Mouse (Mus musculus) olfactory bulb, adult 2 months (tissue): ENCODE results near the gene Gm5901.

ENCODE experiments used
- CTCF ChIP-seq: fragments of 200-500 bp; IDR thresholded peaks from 2 replicates; pipeline ENCODE4 v1.5.1; 2012; ENCODE audit warnings: low read depth, mild to moderate bottlenecking, low read length, moderate library complexity; ENCODE audit not compliant: insufficient read depth
- POLR2A ChIP-seq: fragments of 200-500 bp; IDR thresholded peaks from 2 replicates; pipeline ENCODE4 v1.6.1; 2012; ENCODE audit warnings: mild to moderate bottlenecking, low read depth, low read length, moderate library complexity; ENCODE audit not compliant: insufficient read depth

- TF ChIP-seq CTCF (no peak), POLR2A (no peak)
Measured at GRCm38 (mm10) chr7:105426051-105426450, 51.2 kb downstream of the Gm5901 start.
